Mouse (Mus musculus): ENCODE results near the gene Cfl2.

DNA sequence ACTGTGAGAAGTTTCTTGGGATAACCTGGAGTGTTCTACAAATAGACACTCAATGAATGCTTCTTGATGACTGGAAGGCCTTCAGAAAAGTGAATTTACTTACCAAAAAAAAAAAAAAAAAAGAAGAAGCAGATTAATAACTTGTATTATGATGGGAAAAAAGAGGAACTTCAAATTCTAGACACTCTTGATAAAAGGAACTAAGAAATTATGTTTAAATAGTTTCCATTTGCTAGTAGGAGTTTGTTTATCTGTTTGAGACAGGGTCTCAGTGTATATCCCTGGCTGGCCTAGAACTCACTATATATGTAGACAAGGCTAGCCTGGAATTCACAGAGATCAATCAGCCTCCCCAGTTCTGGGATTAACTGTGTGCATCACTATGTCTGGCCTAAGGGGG, 18.3 kb downstream of the Cfl2 start:
- TF ChIP-seq EP300 (IDR thresholded peaks at IDR 0.05; ENCODE audit: insufficient read depth, low read depth, low read length) (no peak), POLR2A (IDR thresholded peaks at IDR 0.05; ENCODE audit: insufficient read depth, low read depth, low read length) (no peak)

Measured in heart, adult 2 months (tissue).